Mouse (Mus musculus) liver, embryonic 11.5 days (tissue): ENCODE results near the gene Tet1. TPM values are rescaled to one million over a fixed set of nuclear protein-coding genes. Genes with fewer than 3 reads are reported as not detected.
A peak's percentile ranks its signal among the peaks of the same experiment; 100 is the strongest.

Experiments
- ATAC-seq: fragments of 200-750 bp; cut with Nextera tagmentation; replicated peaks from 2 replicates; pipeline ENCODE4 v1.8.0; 2017; ENCODE audit warnings: moderate number of reproducible peaks, mild to moderate bottlenecking, moderate TSS enrichment, moderate library complexity; ENCODE audit not compliant: low FRiP score
- DNase-seq: peaks from one replicate; pipeline ENCODE4 v3.0.0-alpha.2; 2017; ENCODE audit warnings: low spot score
- H3K27ac ChIP-seq: fragments of 300-500 bp; sonication (generic); 2 replicates; pipeline ENCODE4 v1.5.1; 2014; ENCODE audit warnings: mild to moderate bottlenecking, low read depth, low read length, control low read depth
- H3K27me3 ChIP-seq: fragments of 300-500 bp; sonication (generic); replicated peaks from 2 replicates; pipeline ENCODE4 v1.6.1; 2014; ENCODE audit warnings: low read length, mixed read lengths; ENCODE audit not compliant: control insufficient read depth, insufficient read depth
- H3K36me3 ChIP-seq: fragments of 300-500 bp; sonication (generic); 2 replicates; pipeline ENCODE4 v1.6.1; 2014; ENCODE audit warnings: mild to moderate bottlenecking, low read length, moderate library complexity, mixed read lengths; ENCODE audit not compliant: control insufficient read depth, insufficient read depth
- H3K4me1 ChIP-seq: fragments of 300-500 bp; sonication (generic); replicated peaks from 2 replicates; pipeline ENCODE4 v1.6.1; 2014; ENCODE audit warnings: low read length, mixed read lengths; ENCODE audit not compliant: control insufficient read depth, insufficient read depth
- H3K4me2 ChIP-seq: fragments of 300-500 bp; sonication (generic); 2 replicates; pipeline ENCODE4 v1.6.1; 2014; ENCODE audit warnings: mild to moderate bottlenecking, control low read depth, moderate library complexity
- H3K4me3 ChIP-seq: fragments of 300-500 bp; sonication (generic); 2 replicates; pipeline ENCODE4 v1.5.1; 2014; ENCODE audit warnings: low read depth, low read length, control low read depth
- H3K9ac ChIP-seq: fragments of 300-500 bp; sonication (generic); 2 replicates; pipeline ENCODE4 v1.6.1; 2014; ENCODE audit warnings: low read depth, low read length, control low read depth
- H3K9me3 ChIP-seq: fragments of 300-500 bp; sonication (generic); 2 replicates; pipeline ENCODE4 v1.6.1; 2016; ENCODE audit warnings: low read length, inconsistent platforms, mixed read lengths; ENCODE audit not compliant: control insufficient read depth
- WGBS: fragments of 180-500 bp; shearing (Covaris S2); extraction: QIAGEN DNeasy Blood & Tissue Kit; methylation state at CpG from one replicate; pipeline ENCODE4 v1.1.7; 2014; 5-methylcytosine and 5-hydroxymethylcytosine counted together
- polyA plus RNA-seq: library from polyadenylated mRNA; unstranded; fragments of >200 nt; fragmentation: Nextera tagmentation; extraction: Ambion mirVana; gene quantifications from 2 replicates; pipeline ENCODE4 v1.2.1, GENCODE M21; 2014

Gene Tet1
- polyA plus RNA-seq, 1 experiment from 2014 or later = 12.9 TPM

- 52% methylated on average over 4 of the region's 4 CpGs for WGBS
Measured at GRCm38 (mm10) chr10:62896035-62896434, 12.8 kb downstream of the Tet1 start.

GRCm38 (mm10) chr10:62895386-62895785 lies 13.4 kb downstream of the Tet1 start:
- ATAC-seq (no peak), DNase-seq (no peak)
- Histone ChIP-seq H3K4me1 (no peaks in the 10 kb centered on the region), H3K27ac (no peak overlapping the region), H3K36me3 (no peaks in the 10 kb centered on the region), H3K4me3 (no peak overlapping the region), H3K4me2 (no peak overlapping the region), H3K27me3 (no peaks in the 10 kb centered on the region), H3K9ac (no peak overlapping the region), H3K9me3 (no peaks in the 10 kb centered on the region)
- WGBS = 66% methylated on average over 6 of the region's 6 CpGs

More at GRCm38 (mm10) chr10:62896035-62896434, 12.8 kb downstream of the Tet1 start:
- DNase-seq (no peak), ATAC-seq (no peak)
- H3K36me3 ChIP-seq = no peaks in the 10 kb centered on the region
- no peak overlapping the region for H3K4me3 ChIP-seq
- H3K4me1 ChIP-seq = no peaks in the 10 kb centered on the region
- no peak overlapping the region for H3K27ac ChIP-seq
- no peak overlapping the region for H3K9ac ChIP-seq
- no peaks in the 10 kb centered on the region for H3K9me3 ChIP-seq
- H3K27me3 ChIP-seq = no peaks in the 10 kb centered on the region
- no peak overlapping the region for H3K4me2 ChIP-seq

- no peak overlapping the region for H3K4me3 ChIP-seq
- no peaks in the 10 kb centered on the region for H3K9me3 ChIP-seq
- H3K36me3 ChIP-seq = no peaks in the 10 kb centered on the region
- H3K27me3 ChIP-seq = no peaks in the 10 kb centered on the region
- no peak overlapping the region for H3K9ac ChIP-seq
- H3K4me1 ChIP-seq = no peaks in the 10 kb centered on the region
- DNase-seq (no peak), ATAC-seq (no peak)
- no peak overlapping the region for H3K27ac ChIP-seq
- no peak overlapping the region for H3K4me2 ChIP-seq
- 63% methylated on average over 3 of the region's 3 CpGs for WGBS
Measured at GRCm38 (mm10) chr10:62894447-62894846, 14.3 kb downstream of the Tet1 start.

- ATAC-seq = no peak
- Histone ChIP-seq H3K9ac (no peak overlapping the region), H3K9me3 (no peaks in the 10 kb centered on the region), H3K27me3 (no peaks in the 10 kb centered on the region), H3K4me2 (no peak overlapping the region), H3K4me1 (no peaks in the 10 kb centered on the region), H3K27ac (no peak overlapping the region), H3K36me3 (no peaks in the 10 kb centered on the region), H3K4me3 (no peak overlapping the region)
- no peak for DNase-seq
- 58% methylated on average over 6 of the region's 6 CpGs for WGBS
Measured at GRCm38 (mm10) chr10:62893356-62893884, 15.4 kb downstream of the Tet1 start.

GRCm38 (mm10) chr10:62892549-62893232 lies 16.1 kb downstream of the Tet1 start:
- DNase-seq = no peak
- 33% methylated on average over 4 of the region's 4 CpGs for WGBS

GRCm38 (mm10) chr10:62891025-62891424 lies 17.8 kb downstream of the Tet1 start:
- H3K27me3 ChIP-seq = no peaks in the 10 kb centered on the region; the same call in 1 of the 2 replicates
- 77% methylated on average over 3 of the region's 3 CpGs for WGBS
- H3K4me3 ChIP-seq = no peak overlapping the region
- no peaks in the 10 kb centered on the region for H3K9me3 ChIP-seq
- ATAC-seq (no peak), DNase-seq (no peak)
- H3K36me3 ChIP-seq = no peaks in the 10 kb centered on the region
- no peak overlapping the region for H3K9ac ChIP-seq
- 0 out of 2 replicates have a peak, but pooled peaks cover 4% of the 10 kb centered on the region for H3K4me1 ChIP-seq
- no peak overlapping the region for H3K27ac ChIP-seq
- H3K4me2 ChIP-seq = no peak overlapping the region

More at GRCm38 (mm10) chr10:62892549-62893232, 16.1 kb downstream of the Tet1 start:
- Histone ChIP-seq H3K4me3 (no peak overlapping the region), H3K27ac (no peak overlapping the region), H3K4me2 (no peak overlapping the region), H3K4me1 (no peaks in the 10 kb centered on the region), H3K9me3 (no peaks in the 10 kb centered on the region), H3K9ac (no peak overlapping the region), H3K36me3 (no peaks in the 10 kb centered on the region), H3K27me3 (no peaks in the 10 kb centered on the region)
- ATAC-seq = no peak

- no peak overlapping the region for H3K27ac ChIP-seq
- H3K9ac ChIP-seq = peak overlapping the region; percentile 67
- under 1% methylated on average over 56 of the region's 56 CpGs for WGBS
- H3K4me1 ChIP-seq = peaks cover 7% of the 10 kb centered on the region; the same call in 1 of the 2 replicates
- H3K4me3 ChIP-seq = peak overlapping the region; percentile 64
- no peaks in the 10 kb centered on the region; the same call in 1 of the 2 replicates for H3K27me3 ChIP-seq
- peak; percentile 78 for DNase-seq
- ATAC-seq = peak; percentile 74
- H3K36me3 ChIP-seq = no peaks in the 10 kb centered on the region
- H3K4me2 ChIP-seq = peak overlapping the region; percentile 98
- H3K9me3 ChIP-seq = no peaks in the 10 kb centered on the region
Measured at GRCm38 (mm10) chr10:62886799-62887591, 21.8 kb downstream of the Tet1 start.

- peak overlapping the region; percentile 67 for H3K9ac ChIP-seq
- no peaks in the 10 kb centered on the region for H3K36me3 ChIP-seq
- H3K4me3 ChIP-seq = peak overlapping the region; percentile 64
- H3K4me2 ChIP-seq = peak overlapping the region; percentile 98
- H3K27ac ChIP-seq = no peak overlapping the region; the same call in 1 of the 2 replicates
- peak; percentile 48; the same call in 1 of the 2 replicates for ATAC-seq
- no peaks in the 10 kb centered on the region for H3K9me3 ChIP-seq
- under 1% methylated on average over 38 of the region's 38 CpGs for WGBS
- DNase-seq = peak; percentile 79
- H3K4me1 ChIP-seq = peaks cover 7% of the 10 kb centered on the region; the same call in 1 of the 2 replicates
- no peaks in the 10 kb centered on the region; the same call in 1 of the 2 replicates for H3K27me3 ChIP-seq
Measured at GRCm38 (mm10) chr10:62885969-62886798, 22.6 kb downstream of the Tet1 start.
